Mouse (Mus musculus) gastrocnemius, adult 2 months (tissue): ENCODE results near the gene Spout1. TPM values are rescaled to one million over a fixed set of nuclear protein-coding genes. Genes with fewer than 3 reads are reported as not detected.
"Not testable (repeated sequence)": the region's sequence is repeated elsewhere in the genome, so short reads cannot be mapped to it uniquely, and the experiment has no call there.

Experiments
- DNase-seq: peaks from one replicate; pipeline ENCODE4 v3.0.0; 2022
- H3K27ac ChIP-seq: fragments of 200-600 bp; 2 replicates; pipeline ENCODE4 v1.8.1; 2022; ENCODE audit warnings: mild to moderate bottlenecking
- H3K4me3 ChIP-seq: fragments of 200-600 bp; 2 replicates; pipeline ENCODE4 v1.8.1; 2022; ENCODE audit warnings: mild to moderate bottlenecking, moderate library complexity
- CTCF ChIP-seq: fragments of 200-600 bp; IDR thresholded peaks from 2 replicates; pipeline ENCODE4 v1.8.1; 2022; ENCODE audit warnings: antibody characterized with exemption, mild to moderate bottlenecking, moderate library complexity
- intact Hi-C: fragments of 180-260 bp; cut with DNase I; formaldehyde crosslinking; loops from one replicate; pipeline ENCODE4 v1.15.1; 2025
- total RNA-seq, 2 experiments: library from RNA; stranded (reverse); gene quantifications; 2 replicates each; pipeline ENCODE4 v1.2.3; 2021

Spout1 gene
- total RNA-seq, 2 experiments from 2014 or later = 4.2 to 4.5 TPM

- intact Hi-C loops = loop anchor here (2.0 kb wide), 1 partner anchor 45 kb away; no protein-coding TSS in a partner anchor
- DNase-seq = no peak
- peak overlapping the region; percentile 85 for H3K4me3 ChIP-seq
- peak overlapping the region; percentile 97 for H3K27ac ChIP-seq
- no peak for TF ChIP-seq CTCF
Measured at GRCm38 (mm10) chr2:30171997-30172382, 6.3 kb downstream of the Spout1 start.

- Histone ChIP-seq H3K27ac (peak within 1 kb of the TSS; percentile 97), H3K4me3 (peak within 1 kb of the TSS; percentile 85)
- no peak for TF ChIP-seq CTCF
- intact Hi-C loops = loop anchor here (2.0 kb wide), 1 partner anchor 45 kb away; no protein-coding TSS in a partner anchor
- DNase-seq = peak; percentile 94
Measured at GRCm38 (mm10) chr2:30171371-30171996, 6.8 kb downstream of the Spout1 start, which contains the start of gene Endog. Endog (plus strand) TSS chr2:30171493.

- Histone ChIP-seq H3K27ac (no peak overlapping the region), H3K4me3 (no peak overlapping the region)
- no peak for DNase-seq
- intact Hi-C loops = loop anchor here (10.0 kb wide), 1 partner anchor 62 kb away; no protein-coding TSS in a partner anchor
- peak; percentile 40; the same call in 1 of the 2 replicates for TF ChIP-seq CTCF
Measured at GRCm38 (mm10) chr2:30166677-30167076, 11.6 kb downstream of the Spout1 start.

- Histone ChIP-seq H3K27ac (no peak overlapping the region), H3K4me3 (no peak overlapping the region)
- intact Hi-C loops = loop anchor here (10.0 kb wide), 1 partner anchor 60 kb away; no protein-coding TSS in a partner anchor
- no peak for TF ChIP-seq CTCF
- no peak for DNase-seq
Measured at GRCm38 (mm10) chr2:30164340-30164932, 13.8 kb downstream of the Spout1 start.

GRCm38 (mm10) chr2:30161809-30162208 lies 16.4 kb downstream of the Spout1 start:
- H3K27ac ChIP-seq = no peak overlapping the region
- no peak overlapping the region for H3K4me3 ChIP-seq
- intact Hi-C loops = loop anchor here (1.0 to 10.0 kb wide), 2 partner anchors 34 to 57 kb away; no protein-coding TSS in a partner anchor
- TF ChIP-seq CTCF = peak; percentile 83
- DNase-seq = no peak

GRCm38 (mm10) chr2:30159871-30160270 lies 18.4 kb downstream of the Spout1 start:
- not testable (repeated sequence) for H3K4me3 ChIP-seq
- intact Hi-C loops = loop anchor here (10.0 kb wide), 1 partner anchor 55 kb away; no protein-coding TSS in a partner anchor
- H3K27ac ChIP-seq = peak overlapping the region; percentile 75
- DNase-seq = peak; percentile 63

- intact Hi-C loops = no loop called here
- no peak overlapping the region for H3K4me3 ChIP-seq
- DNase-seq = no peak
- H3K27ac ChIP-seq = no peak overlapping the region
- no peak for TF ChIP-seq CTCF
Measured at GRCm38 (mm10) chr2:30152616-30153015, 25.6 kb downstream of the Spout1 start.

GRCm38 (mm10) chr2:30151840-30152239 lies 26.4 kb downstream of the Spout1 start:
- Histone ChIP-seq H3K27ac (no peak overlapping the region), H3K4me3 (no peak overlapping the region)
- DNase-seq = no peak
- intact Hi-C loops = no loop called here
- TF ChIP-seq CTCF = no peak

- H3K27ac ChIP-seq = no peak overlapping the region
- no peak overlapping the region for H3K4me3 ChIP-seq
- TF ChIP-seq CTCF = no peak
- DNase-seq = peak; percentile 72
- intact Hi-C loops = no loop called here
Measured at GRCm38 (mm10) chr2:30147466-30147865, 30.8 kb downstream of the Spout1 start.

- no peak overlapping the region for H3K27ac ChIP-seq
- intact Hi-C loops = no loop called here
- TF ChIP-seq CTCF = no peak
- H3K4me3 ChIP-seq = no peak overlapping the region
- no peak for DNase-seq
Measured at GRCm38 (mm10) chr2:30144436-30144835, 33.8 kb downstream of the Spout1 start.

GRCm38 (mm10) chr2:30140021-30140420 lies 38.2 kb downstream of the Spout1 start:
- DNase-seq, H3K27ac ChIP-seq, intact Hi-C loops, H3K4me3 ChIP-seq: not testable (repeated sequence)

GRCm38 (mm10) chr2:30136458-30136857 lies 41.8 kb downstream of the Spout1 start:
- intact Hi-C loops = no loop called here

GRCm38 (mm10) chr2:30134928-30135620 lies 43.2 kb downstream of the Spout1 start:
- TF ChIP-seq CTCF = no peak
- H3K27ac ChIP-seq = peak overlapping the region; percentile 98
- no peak for DNase-seq
- intact Hi-C loops = no loop called here
- peak overlapping the region; percentile 90 for H3K4me3 ChIP-seq

More at GRCm38 (mm10) chr2:30136458-30136857, 41.8 kb downstream of the Spout1 start:
- no peak overlapping the region for H3K4me3 ChIP-seq
- no peak overlapping the region for H3K27ac ChIP-seq
- DNase-seq = no peak
- no peak for TF ChIP-seq CTCF
